Mouse (Mus musculus) C3H10T1/2 (cell line): Measurements from ENCODE around the gene Hsp90ab1. TPM values are rescaled to one million over a fixed set of nuclear protein-coding genes. Genes with fewer than 3 reads are reported as not detected.

Source experiments
- polyA plus RNA-seq, 2 experiments: library from polyadenylated mRNA; unstranded; fragments of >200 nt; fragmentation: generic; extraction: Trizol; gene quantifications; one replicate each; pipeline ENCODE4 v1.2.1; 2012; ENCODE audit warnings: missing spikeins in 2 of 2

Hsp90ab1 gene
- 1,000 to 10,000 TPM; 1,208 to 1,445 TPM for polyA plus RNA-seq

GRCm38 (mm10) chr17:45573087-45573779 lies at the start of gene Hsp90ab1:
Gene Hsp90ab1, minus strand, starts transcription at chr17:45573271.

GRCm38 (mm10) chr17:45601877-45602304 lies 28.8 kb upstream of the Hsp90ab1 start, which contains the start of gene Mymx:
Gene Mymx, minus strand, starts transcription at chr17:45602102.

DNA sequence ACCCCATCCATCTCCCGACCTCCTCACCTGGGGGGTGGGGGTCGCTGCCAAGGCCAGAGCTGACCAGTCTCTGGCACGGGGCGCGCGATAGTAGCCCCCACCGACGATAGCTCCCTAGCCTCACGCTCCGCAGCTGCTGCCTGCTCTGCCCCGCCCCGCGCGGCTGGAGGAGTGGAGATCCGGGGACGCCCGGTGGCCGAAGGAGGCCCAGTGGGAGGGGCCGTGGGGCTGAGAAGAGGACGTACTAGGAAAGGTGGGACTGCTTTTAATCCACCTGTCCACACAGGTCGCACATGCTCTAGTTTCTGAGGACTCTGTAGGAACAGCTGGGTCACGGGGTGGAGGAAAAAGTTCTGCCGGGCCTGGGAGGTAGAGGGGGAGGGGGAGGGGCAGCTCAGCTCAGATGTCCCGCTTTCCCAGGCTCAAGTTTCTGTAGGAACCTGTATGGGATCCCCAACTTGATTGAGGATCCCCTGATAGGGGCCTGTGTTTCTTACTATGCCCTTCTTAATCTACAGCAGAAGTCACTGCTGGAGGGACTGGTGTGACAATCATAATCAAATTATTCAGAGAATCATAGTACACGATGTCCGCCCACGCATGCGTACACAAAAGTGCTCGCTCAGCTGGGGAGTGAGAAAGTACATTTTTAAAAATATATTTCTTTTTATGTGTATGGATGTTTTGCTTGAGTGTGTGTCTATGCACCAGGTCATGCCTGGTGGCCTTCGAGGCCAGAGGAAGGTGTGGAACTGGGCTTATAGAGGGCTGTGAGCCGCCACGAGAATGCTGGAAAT lies 26.6 kb upstream of the Hsp90ab1 start, which contains the start of gene Slc29a1:
Slc29a1 (minus strand) TSS at position 161 of the 797 bp plus-strand sequence.

GRCm38 (mm10) chr17:45563655-45564530 lies 9.2 kb downstream of the Hsp90ab1 start, which contains the start of gene Slc35b2:
Gene Slc35b2, plus strand, starts transcription at chr17:45563874.

GRCm38 (mm10) chr17:45555452-45556106 lies 17.5 kb downstream of the Hsp90ab1 start, which contains the start of gene Nfkbie:
Gene Nfkbie, plus strand, starts transcription at chr17:45555703.

DNA sequence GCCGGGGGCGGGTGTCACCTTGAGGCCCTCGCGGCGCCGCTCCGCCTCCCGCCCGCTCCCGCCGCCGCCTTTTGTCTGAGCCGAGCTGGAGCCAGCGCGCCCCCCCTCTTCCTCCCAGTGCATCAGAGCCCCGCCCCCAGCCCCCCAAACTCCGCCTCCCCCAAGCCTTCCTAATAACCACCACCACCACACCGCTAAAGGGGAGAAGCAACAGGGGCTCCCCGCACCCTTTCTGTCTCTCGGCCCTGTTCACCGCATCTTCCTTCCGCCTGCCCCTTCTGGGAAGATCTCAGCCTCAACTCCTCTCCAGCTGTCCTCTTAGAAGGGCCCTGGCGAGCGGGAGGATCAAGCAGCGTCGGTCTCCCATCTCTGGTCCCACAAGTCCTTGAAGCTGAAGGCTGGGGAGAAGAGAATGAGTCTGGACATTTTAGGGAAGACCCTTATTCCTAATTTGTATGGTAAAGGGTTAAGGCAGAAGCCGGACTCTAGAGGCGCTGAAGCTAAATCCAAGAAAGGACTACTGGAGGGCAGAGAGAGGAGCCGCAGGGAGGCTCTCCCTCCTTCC lies 23.4 kb downstream of the Hsp90ab1 start, which contains the start of gene Tmem151b:
Tmem151b (minus strand) TSS at position 61 of the 565 bp plus-strand sequence.

GRCm38 (mm10) chr17:45523263-45523662 lies 49.8 kb downstream of the Hsp90ab1 start, which contains the start of gene Tcte1:
Gene Tcte1, plus strand, starts transcription at chr17:45523434.

Other genes with a start within 250 kb of the Hsp90ab1 start
- 10 to 100 TPM in 1 of 2 experiments, 1 to 10 TPM in 1; 5.8 to 30.7 TPM for gene Cdc5l, start 139.5 kb downstream of the Hsp90ab1 start, polyA plus RNA-seq
- under 1 TPM; 0.02 to 0.18 TPM for gene Spats1, start 97.9 kb downstream of the Hsp90ab1 start, polyA plus RNA-seq
- 1 to 10 TPM; 8.8 to 9.1 TPM for gene Aars2, start 66.4 kb downstream of the Hsp90ab1 start, polyA plus RNA-seq
- gene Tcte1, start 49.8 kb downstream of the Hsp90ab1 start, polyA plus RNA-seq = not detected
- under 1 TPM; under 0.01 to 0.01 TPM for gene Tmem151b, start 23.6 kb downstream of the Hsp90ab1 start, polyA plus RNA-seq
- 10 to 100 TPM; 10.4 to 27.8 TPM for gene Nfkbie, start 17.6 kb downstream of the Hsp90ab1 start, polyA plus RNA-seq
- 100 to 1,000 TPM; 102 to 176 TPM for gene Slc35b2, start 9.4 kb downstream of the Hsp90ab1 start, polyA plus RNA-seq
- gene Slc29a1, start 26.3 kb upstream of the Hsp90ab1 start, polyA plus RNA-seq = 100 to 1,000 TPM; 278 to 332 TPM
- gene Mymx, start 28.8 kb upstream of the Hsp90ab1 start, polyA plus RNA-seq = under 1 TPM; 0.05 to 0.26 TPM
- under 1 TPM in 1 of 2 experiments, not detected in 1; 0.35 TPM for gene Capn11, start 86.1 kb upstream of the Hsp90ab1 start, polyA plus RNA-seq
- 100 to 1,000 TPM; 383 to 513 TPM for gene Mrpl14, start 113.1 kb upstream of the Hsp90ab1 start, polyA plus RNA-seq
- gene Tmem63b, start 113.6 kb upstream of the Hsp90ab1 start, polyA plus RNA-seq = 10 to 100 TPM; 20.6 to 48.1 TPM
- not detected for gene 1600014C23Rik, start 160.6 kb upstream of the Hsp90ab1 start, polyA plus RNA-seq